Mouse (Mus musculus) midbrain, embryonic 14.5 days (tissue): ENCODE measurements around the gene Rreb1. TPM values are rescaled to one million over a fixed set of nuclear protein-coding genes. Genes with fewer than 3 reads are reported as not detected.
A peak's percentile ranks its signal among the peaks of the same experiment; 100 is the strongest.

ENCODE experiments used
- ATAC-seq: fragments of 200-750 bp; cut with Nextera tagmentation; 2 replicates; pipeline ENCODE4 v1.8.0; 2017; ENCODE audit warnings: moderate number of reproducible peaks, moderate library complexity; ENCODE audit not compliant: low FRiP score, low TSS enrichment
- DNase-seq: peaks from one replicate; pipeline ENCODE4 v3.0.0-alpha.2; 2015
- H3K27ac ChIP-seq: fragments of 300-500 bp; sonication (generic); replicated peaks from 2 replicates; pipeline ENCODE4 v1.5.1; 2014; ENCODE audit warnings: mild to moderate bottlenecking, low read depth, low read length, moderate library complexity
- H3K27me3 ChIP-seq: fragments of 300-500 bp; sonication (generic); 2 replicates; pipeline ENCODE4 v1.6.1; 2014; ENCODE audit warnings: low read length, control low read depth, mixed read lengths; ENCODE audit not compliant: control insufficient read depth, insufficient read depth
- H3K36me3 ChIP-seq: fragments of 300-500 bp; sonication (generic); 2 replicates; pipeline ENCODE4 v1.6.1; 2014; ENCODE audit warnings: low read length, control low read depth; ENCODE audit not compliant: control insufficient read depth, insufficient read depth
- H3K4me1 ChIP-seq: fragments of 300-500 bp; sonication (generic); 2 replicates; pipeline ENCODE4 v1.6.1; 2014; ENCODE audit warnings: mild to moderate bottlenecking, antibody characterized with exemption, low read length, control low read depth; ENCODE audit not compliant: control insufficient read depth, insufficient read depth
- H3K4me2 ChIP-seq: fragments of 300-500 bp; sonication (generic); 2 replicates; pipeline ENCODE4 v1.6.1; 2014; ENCODE audit warnings: mild to moderate bottlenecking, low read length, moderate library complexity
- H3K4me3 ChIP-seq: fragments of 300-500 bp; sonication (generic); replicated peaks from 2 replicates; pipeline ENCODE4 v1.5.1; 2014; ENCODE audit warnings: low read depth, low read length
- H3K9ac ChIP-seq: fragments of 300-500 bp; sonication (generic); replicated peaks from 2 replicates; pipeline ENCODE4 v1.6.1; 2014; ENCODE audit warnings: mild to moderate bottlenecking, low read length, moderate library complexity
- H3K9me3 ChIP-seq: fragments of 300-500 bp; sonication (generic); 2 replicates; pipeline ENCODE4 v1.6.1; 2016; ENCODE audit warnings: low read length, control low read depth, mixed read lengths; ENCODE audit not compliant: control insufficient read depth
- WGBS: fragments of 180-500 bp; shearing (Covaris S2); extraction: QIAGEN DNeasy Blood & Tissue Kit; methylation state at CpG from one replicate; pipeline ENCODE4 v1.1.7; 2014; 5-methylcytosine and 5-hydroxymethylcytosine counted together
- polyA plus RNA-seq: library from polyadenylated mRNA; unstranded; fragments of >200 nt; fragmentation: Nextera tagmentation; extraction: Ambion mirVana; gene quantifications from 2 replicates; pipeline ENCODE4 v1.2.1, GENCODE M21; 2014

Gene Rreb1
- polyA plus RNA-seq, 1 experiment from 2014 or later: 3.9 TPM

- Histone ChIP-seq H3K9ac (no peak overlapping the region), H3K36me3 (0 out of 2 replicates have a peak, but pooled peaks cover 6% of the 10 kb centered on the region), H3K4me1 (0 out of 2 replicates have a peak, but pooled peaks cover 14% of the 10 kb centered on the region), H3K4me3 (no peak overlapping the region), H3K9me3 (no peaks in the 10 kb centered on the region), H3K4me2 (no peak overlapping the region), H3K27me3 (no peaks in the 10 kb centered on the region), H3K27ac (0 out of 2 replicates have a peak overlapping the region, but pooled peaks have one; percentile 17)
- ATAC-seq: no peak
- 56% methylated on average over 10 of the region's 10 CpGs for WGBS
- no peak for DNase-seq
Measured at GRCm38 (mm10) chr13:37967565-37967964, 189.4 kb downstream of the Rreb1 start.

GRCm38 (mm10) chr13:37969337-37969736, 191.1 kb downstream of the Rreb1 start:
- WGBS: 14% methylated on average over 14 of the region's 14 CpGs
- Histone ChIP-seq H3K9me3 (no peaks in the 10 kb centered on the region), H3K4me3 (no peak overlapping the region), H3K27ac (no peak overlapping the region), H3K4me2 (no peak overlapping the region), H3K36me3 (0 out of 2 replicates have a peak, but pooled peaks cover 6% of the 10 kb centered on the region), H3K27me3 (no peaks in the 10 kb centered on the region), H3K4me1 (0 out of 2 replicates have a peak, but pooled peaks cover 9% of the 10 kb centered on the region), H3K9ac (no peak overlapping the region)
- ATAC-seq (peak; percentile 11; the same call in 1 of the 2 replicates), DNase-seq (peak; percentile 87)

GRCm38 (mm10) chr13:37969988-37970387, 191.8 kb downstream of the Rreb1 start:
- H3K27ac ChIP-seq: no peak overlapping the region
- 0 out of 2 replicates have a peak, but pooled peaks have one; percentile 7 for ATAC-seq
- H3K4me2 ChIP-seq: no peak overlapping the region

GRCm38 (mm10) chr13:37970887-37971530, 192.8 kb downstream of the Rreb1 start:
- H3K4me2 ChIP-seq: no peak overlapping the region
- no peak overlapping the region for H3K27ac ChIP-seq
- H3K27me3 ChIP-seq: no peaks in the 10 kb centered on the region
- H3K9ac ChIP-seq: no peak overlapping the region
- H3K4me3 ChIP-seq: no peak overlapping the region
- DNase-seq (no peak), ATAC-seq (no peak)
- H3K9me3 ChIP-seq: no peaks in the 10 kb centered on the region
- H3K4me1 ChIP-seq: 0 out of 2 replicates have a peak, but pooled peaks cover 6% of the 10 kb centered on the region
- 90% methylated on average over 11 of the region's 11 CpGs for WGBS
- peaks cover 6% of the 10 kb centered on the region; the same call in 1 of the 2 replicates for H3K36me3 ChIP-seq

More at GRCm38 (mm10) chr13:37969988-37970387, 191.8 kb downstream of the Rreb1 start:
- 0 out of 2 replicates have a peak, but pooled peaks cover 6% of the 10 kb centered on the region for H3K36me3 ChIP-seq
- 61% methylated on average over 8 of the region's 8 CpGs for whole genome bisulfite sequencing
- no peak overlapping the region for H3K9ac ChIP-seq
- 0 out of 2 replicates have a peak, but pooled peaks cover 6% of the 10 kb centered on the region for H3K4me1 ChIP-seq
- no peaks in the 10 kb centered on the region for H3K9me3 ChIP-seq
- no peak overlapping the region for H3K4me3 ChIP-seq
- H3K27me3 ChIP-seq: no peaks in the 10 kb centered on the region
- DNase-seq: no peak

GRCm38 (mm10) chr13:37974036-37974435, 195.8 kb downstream of the Rreb1 start:
- no peak overlapping the region for H3K9ac ChIP-seq
- 92% methylated on average over 6 of the region's 6 CpGs for WGBS
- H3K27me3 ChIP-seq: no peaks in the 10 kb centered on the region
- no peak overlapping the region for H3K27ac ChIP-seq
- H3K4me1 ChIP-seq: no peaks in the 10 kb centered on the region
- H3K9me3 ChIP-seq: no peaks in the 10 kb centered on the region
- no peak for ATAC-seq
- no peak overlapping the region for H3K4me2 ChIP-seq
- no peak for DNase-seq
- H3K4me3 ChIP-seq: no peak overlapping the region
- peaks cover 35% of the 10 kb centered on the region for H3K36me3 ChIP-seq

- Histone ChIP-seq H3K36me3 (peaks cover 42% of the 10 kb centered on the region), H3K27me3 (no peaks in the 10 kb centered on the region), H3K4me3 (no peak overlapping the region), H3K27ac (no peak overlapping the region), H3K9ac (no peak overlapping the region), H3K4me2 (no peak overlapping the region), H3K4me1 (no peaks in the 10 kb centered on the region), H3K9me3 (no peaks in the 10 kb centered on the region)
- WGBS: 93% methylated on average over 5 of the region's 5 CpGs
- ATAC-seq: no peak
- no peak for DNase-seq
Measured at GRCm38 (mm10) chr13:37974731-37975130, 196.5 kb downstream of the Rreb1 start.

GRCm38 (mm10) chr13:37979506-37979905, 201.3 kb downstream of the Rreb1 start:
- Histone ChIP-seq H3K36me3 (peaks cover 82% of the 10 kb centered on the region), H3K4me1 (no peaks in the 10 kb centered on the region), H3K4me2 (no peak overlapping the region), H3K27ac (no peak overlapping the region), H3K4me3 (no peak overlapping the region), H3K27me3 (no peaks in the 10 kb centered on the region), H3K9ac (no peak overlapping the region), H3K9me3 (no peaks in the 10 kb centered on the region)
- 93% methylated on average over 12 of the region's 12 CpGs for WGBS
- no peak for ATAC-seq
- no peak for DNase-seq

- Histone ChIP-seq H3K4me1 (no peaks in the 10 kb centered on the region), H3K36me3 (peaks cover 89% of the 10 kb centered on the region), H3K4me3 (no peak overlapping the region), H3K27me3 (no peaks in the 10 kb centered on the region), H3K27ac (no peak overlapping the region), H3K4me2 (no peak overlapping the region), H3K9ac (no peak overlapping the region), H3K9me3 (no peaks in the 10 kb centered on the region)
- ATAC-seq (no peak), DNase-seq (no peak)
- WGBS: 95% methylated on average over 10 of the region's 10 CpGs
Measured at GRCm38 (mm10) chr13:37980346-37980745, 202.1 kb downstream of the Rreb1 start.

- Histone ChIP-seq H3K36me3 (peaks cover 93% of the 10 kb centered on the region), H3K9ac (no peak overlapping the region), H3K4me1 (no peaks in the 10 kb centered on the region), H3K4me2 (no peak overlapping the region), H3K4me3 (no peak overlapping the region), H3K27ac (no peak overlapping the region), H3K9me3 (no peaks in the 10 kb centered on the region), H3K27me3 (no peaks in the 10 kb centered on the region)
- ATAC-seq (no peak), DNase-seq (no peak)
- 91% methylated on average over 5 of the region's 5 CpGs for WGBS
Measured at GRCm38 (mm10) chr13:37981063-37981462, 202.9 kb downstream of the Rreb1 start.
